Mouse (Mus musculus) forebrain, embryonic 13.5 days (tissue): Measurements from ENCODE around the gene Angptl8. TPM values are rescaled to one million over a fixed set of nuclear protein-coding genes. Genes with fewer than 3 reads are reported as not detected.
"Not testable (repeated sequence)": the region's sequence is repeated elsewhere in the genome, so short reads cannot be mapped to it uniquely, and the experiment has no call there.

Source experiments
- ATAC-seq: fragments of 200-750 bp; cut with Nextera tagmentation; 2 replicates; pipeline ENCODE4 v1.8.0; 2017
- H3K27ac ChIP-seq: fragments of 300-500 bp; sonication (generic); 2 replicates; pipeline ENCODE4 v1.5.1; 2015; ENCODE audit warnings: inconsistent platforms, mild to moderate bottlenecking, moderate library complexity
- H3K27me3 ChIP-seq: fragments of 300-500 bp; sonication (generic); 2 replicates; pipeline ENCODE4 v1.6.1; 2015; ENCODE audit warnings: mild to moderate bottlenecking, inconsistent platforms
- H3K36me3 ChIP-seq: fragments of 300-500 bp; sonication (generic); 2 replicates; pipeline ENCODE4 v1.6.1; 2015; ENCODE audit warnings: mild to moderate bottlenecking, inconsistent platforms; ENCODE audit not compliant: poor library complexity, severe bottlenecking
- H3K4me1 ChIP-seq: fragments of 300-500 bp; sonication (generic); 2 replicates; pipeline ENCODE4 v1.6.1; 2015; ENCODE audit warnings: inconsistent platforms
- H3K4me2 ChIP-seq: fragments of 300-500 bp; sonication (generic); 2 replicates; pipeline ENCODE4 v1.6.1; 2015; ENCODE audit warnings: inconsistent platforms, mild to moderate bottlenecking, moderate library complexity
- H3K4me3 ChIP-seq: fragments of 300-500 bp; sonication (generic); 2 replicates; pipeline ENCODE4 v1.5.1; 2015; ENCODE audit warnings: mild to moderate bottlenecking, inconsistent platforms
- H3K9ac ChIP-seq: fragments of 300-500 bp; sonication (generic); 2 replicates; pipeline ENCODE4 v1.6.1; 2015; ENCODE audit warnings: mild to moderate bottlenecking, inconsistent platforms
- H3K9me3 ChIP-seq: fragments of 300-500 bp; sonication (generic); replicated peaks from 2 replicates; pipeline ENCODE4 v1.6.1; 2016; ENCODE audit warnings: inconsistent platforms
- WGBS: fragments of 180-500 bp; shearing (Covaris S2); methylation state at CpG from one replicate; pipeline ENCODE4 v1.1.7; 2015; 5-methylcytosine and 5-hydroxymethylcytosine counted together
- polyA plus RNA-seq: library from polyadenylated mRNA; unstranded; fragments of >200 nt; fragmentation: Nextera tagmentation; extraction: Ambion mirVana; gene quantifications from 2 replicates; pipeline ENCODE4 v1.2.1, GENCODE M21; 2015

Gene Angptl8
- 0.21 TPM in 1 of 2 replicates, not detected in the other for polyA plus RNA-seq

DNA sequence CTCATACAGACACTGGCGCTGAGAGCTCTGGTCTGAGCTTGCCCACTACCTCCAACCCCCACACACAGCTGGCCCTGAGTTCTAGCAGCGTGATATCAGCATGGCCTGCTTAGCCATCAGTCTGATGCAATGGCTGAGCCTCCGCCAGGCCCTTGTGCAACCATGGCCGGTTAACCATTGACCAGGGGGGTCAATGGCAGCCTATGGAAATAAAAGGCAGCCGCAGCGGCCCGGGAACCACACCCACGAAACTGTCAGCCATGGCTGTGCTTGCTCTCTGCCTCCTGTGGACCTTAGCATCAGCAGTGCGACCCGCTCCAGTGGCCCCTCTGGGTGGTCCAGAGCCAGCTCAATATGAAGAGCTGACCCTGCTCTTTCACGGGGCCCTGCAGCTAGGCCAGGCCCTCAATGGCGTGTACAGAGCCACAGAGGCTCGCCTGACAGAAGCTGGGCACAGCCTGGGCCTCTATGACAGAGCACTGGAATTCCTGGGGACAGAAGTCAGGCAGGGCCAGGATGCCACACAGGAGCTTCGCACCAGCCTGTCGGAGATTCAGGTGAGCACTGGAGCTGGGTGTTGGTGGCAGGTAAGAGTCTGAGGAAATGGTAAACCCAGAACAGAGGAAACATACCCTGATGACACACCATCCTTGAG is at the start of gene Angptl8:
Gene Angptl8, plus strand, starts transcription at position 253 of the 655 bp plus-strand sequence.
- H3K27ac ChIP-seq, result no peak within 1 kb of the TSS
- no peak within 1 kb of the TSS for H3K4me3 ChIP-seq
- WGBS, result 87% methylated on average over 15 of the region's 15 CpGs
- no peaks in the 10 kb centered on the region for H3K27me3 ChIP-seq
- no peaks in the 10 kb centered on the region for H3K9me3 ChIP-seq
- H3K4me1 ChIP-seq, result no peaks in the 10 kb centered on the region
- no peak within 1 kb of the TSS for H3K4me2 ChIP-seq
- no peaks in the 10 kb centered on the region for H3K36me3 ChIP-seq
- H3K9ac ChIP-seq, result no peak within 1 kb of the TSS
- ATAC-seq, result no peak

DNA sequence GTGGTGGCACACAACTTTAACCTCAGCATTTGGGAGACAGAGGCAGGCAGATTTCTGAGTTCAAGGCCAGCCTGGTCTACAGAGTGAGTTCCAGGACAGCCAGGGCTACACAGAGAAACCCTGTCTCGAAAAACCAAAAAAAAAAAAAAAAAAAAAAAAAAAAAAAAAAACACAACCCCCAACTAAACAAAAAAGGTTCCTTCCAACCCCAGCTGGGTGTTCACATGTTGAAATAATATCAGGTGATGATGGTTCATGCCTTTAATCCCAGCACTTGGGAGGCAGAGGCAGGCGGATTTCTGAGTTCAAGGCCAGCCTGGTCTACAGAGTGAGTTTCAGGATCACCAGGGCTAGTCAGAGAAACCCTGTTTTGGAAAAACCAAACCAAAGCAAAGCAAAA is 49.0 kb upstream of the Angptl8 start:
- H3K9ac ChIP-seq, H3K4me3 ChIP-seq, H3K4me2 ChIP-seq, H3K27me3 ChIP-seq, H3K27ac ChIP-seq, H3K9me3 ChIP-seq, H3K36me3 ChIP-seq, ATAC-seq, H3K4me1 ChIP-seq: not testable (repeated sequence)
- WGBS, result 75% methylated on average over 2 of the region's 2 CpGs

DNA sequence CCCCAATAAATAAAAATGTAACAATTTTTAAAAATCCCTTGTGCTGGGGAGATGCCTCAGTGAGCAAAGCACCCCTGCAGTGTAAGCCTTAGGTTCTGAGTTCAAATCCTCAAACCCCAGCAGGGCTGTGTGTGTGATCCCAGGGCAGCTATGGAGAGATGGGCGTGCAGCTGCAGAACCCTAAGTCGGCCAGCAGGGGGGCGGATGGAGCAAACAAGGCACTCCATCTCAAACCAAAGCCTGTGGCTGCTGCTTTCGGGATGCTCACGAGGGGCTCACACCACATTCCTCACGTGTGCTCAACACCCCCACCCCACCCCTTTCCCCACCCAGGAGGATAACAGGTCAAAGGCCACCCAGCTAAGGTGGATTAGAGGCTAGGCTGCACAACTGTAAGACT is 48.4 kb upstream of the Angptl8 start:
- Histone ChIP-seq H3K9ac (no peak overlapping the region), H3K4me1 (peaks cover 2% of the 10 kb centered on the region; the same call in 1 of the 2 replicates), H3K36me3 (no peaks in the 10 kb centered on the region), H3K9me3 (no peaks in the 10 kb centered on the region), H3K4me2 (no peak overlapping the region), H3K27me3 (no peaks in the 10 kb centered on the region), H3K4me3 (no peak overlapping the region), H3K27ac (no peak overlapping the region)
- 2% methylated on average over 6 of the region's 6 CpGs for WGBS
- ATAC-seq, result peak; percentile 75; the same call in 1 of the 2 replicates

DNA sequence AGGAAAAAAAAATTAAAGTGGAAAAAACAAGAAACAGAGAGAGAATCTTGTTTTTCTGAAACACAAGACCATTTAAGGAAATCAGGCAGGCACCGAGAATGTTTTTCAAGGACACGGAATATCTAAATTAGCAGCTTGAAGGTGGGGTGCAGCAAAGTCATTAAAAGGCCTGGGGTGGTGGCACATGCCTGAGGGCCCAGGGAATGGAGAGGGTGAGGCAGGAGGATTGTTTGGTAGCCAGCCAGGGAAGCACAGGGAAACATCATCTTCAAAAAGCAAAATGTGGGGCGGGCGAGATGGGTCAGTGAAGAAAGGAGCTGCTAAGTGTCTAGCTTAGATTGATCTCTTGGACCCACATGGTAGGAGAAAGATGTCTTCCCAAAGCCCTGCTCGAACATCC is 47.7 kb upstream of the Angptl8 start:
- no peak overlapping the region for H3K4me3 ChIP-seq
- no peak overlapping the region for H3K9ac ChIP-seq
- no peak overlapping the region for H3K27ac ChIP-seq
- H3K27me3 ChIP-seq, result no peaks in the 10 kb centered on the region
- H3K9me3 ChIP-seq, result no peaks in the 10 kb centered on the region
- WGBS, result 86% methylated on average over 5 of the region's 5 CpGs
- no peak for ATAC-seq
- H3K4me1 ChIP-seq, result peaks cover 9% of the 10 kb centered on the region
- no peaks in the 10 kb centered on the region for H3K36me3 ChIP-seq
- no peak overlapping the region for H3K4me2 ChIP-seq

DNA sequence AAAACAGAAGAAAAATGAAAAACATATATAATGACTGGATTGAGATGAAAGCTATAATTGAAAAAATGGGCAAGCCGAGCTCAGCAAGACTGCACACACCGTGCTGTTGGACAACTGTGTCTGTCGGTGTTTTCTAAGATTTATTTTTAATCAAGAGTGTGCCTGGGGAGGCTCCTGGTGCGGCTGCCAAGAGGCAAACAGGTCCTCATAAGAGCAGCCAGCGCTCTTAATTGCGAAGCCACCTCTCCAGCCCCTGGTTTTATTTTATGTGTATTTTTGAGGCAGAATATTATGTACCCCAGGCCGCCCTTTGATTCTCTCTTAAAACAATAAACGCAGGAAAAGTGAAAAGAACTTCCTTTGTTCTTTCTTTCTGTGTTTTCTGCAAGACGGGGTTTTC is 47.1 kb upstream of the Angptl8 start:
- no peak overlapping the region for H3K9ac ChIP-seq
- no peak overlapping the region for H3K4me2 ChIP-seq
- H3K9me3 ChIP-seq, result no peaks in the 10 kb centered on the region
- no peaks in the 10 kb centered on the region for H3K36me3 ChIP-seq
- 88% methylated on average over 9 of the region's 9 CpGs for WGBS
- no peaks in the 10 kb centered on the region for H3K27me3 ChIP-seq
- H3K4me3 ChIP-seq, result no peak overlapping the region
- peaks cover 15% of the 10 kb centered on the region for H3K4me1 ChIP-seq
- ATAC-seq, result no peak
- no peak overlapping the region for H3K27ac ChIP-seq

DNA sequence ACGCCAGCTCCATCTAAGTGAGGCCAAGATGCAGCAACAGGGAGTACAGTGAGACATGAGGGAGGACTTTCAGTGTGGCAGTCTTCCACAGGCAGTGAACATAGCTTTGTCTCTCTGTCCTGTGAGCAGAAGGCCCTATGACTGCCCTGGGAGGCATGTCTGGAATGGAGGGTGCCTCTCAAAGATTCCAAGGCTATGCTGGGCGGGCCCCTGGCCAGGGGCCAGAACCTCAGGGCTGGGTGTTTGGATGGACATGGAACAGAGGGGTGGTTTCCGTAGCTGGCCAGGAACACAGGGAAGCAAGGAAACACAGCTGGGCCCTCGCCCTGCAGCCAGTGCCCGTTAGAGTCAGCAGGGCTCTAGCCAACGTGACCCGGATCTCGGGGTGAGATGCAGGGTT is 43.4 kb upstream of the Angptl8 start:
- Histone ChIP-seq H3K4me2 (no peak overlapping the region), H3K9me3 (no peaks in the 10 kb centered on the region), H3K9ac (no peak overlapping the region), H3K27ac (no peak overlapping the region; the same call in 1 of the 2 replicates), H3K4me3 (no peak overlapping the region), H3K36me3 (peaks cover 16% of the 10 kb centered on the region), H3K27me3 (no peaks in the 10 kb centered on the region), H3K4me1 (peaks cover 17% of the 10 kb centered on the region)
- WGBS, result 91% methylated on average over 8 of the region's 8 CpGs
- ATAC-seq, result no peak

DNA sequence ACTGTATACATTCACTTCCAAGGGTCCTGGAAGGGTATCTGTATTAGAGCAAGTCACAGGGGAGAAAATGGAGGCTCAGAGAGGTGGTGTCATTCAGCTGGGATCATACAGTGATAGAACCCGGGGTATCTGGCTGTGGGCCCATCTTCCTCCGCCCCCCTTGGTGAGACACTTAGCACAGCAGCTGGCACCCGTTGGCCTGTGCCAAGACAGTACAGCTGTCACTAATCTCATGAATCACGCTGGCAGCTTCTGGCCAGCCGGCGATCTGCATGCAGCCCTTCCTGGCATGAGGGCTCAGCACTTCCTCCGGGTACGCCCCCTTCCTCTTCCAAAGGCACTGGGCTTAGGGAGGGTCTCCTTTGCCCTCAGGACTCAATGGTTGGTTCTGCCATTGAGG is 42.7 kb upstream of the Angptl8 start:
- Histone ChIP-seq H3K9ac (no peak overlapping the region), H3K36me3 (peaks cover 16% of the 10 kb centered on the region), H3K27me3 (no peaks in the 10 kb centered on the region), H3K4me3 (no peak overlapping the region), H3K27ac (peak overlapping the region; percentile 57), H3K4me1 (peaks cover 21% of the 10 kb centered on the region), H3K9me3 (no peaks in the 10 kb centered on the region), H3K4me2 (no peak overlapping the region)
- peak; percentile 75 for ATAC-seq
- 65% methylated on average over 8 of the region's 8 CpGs for WGBS

DNA sequence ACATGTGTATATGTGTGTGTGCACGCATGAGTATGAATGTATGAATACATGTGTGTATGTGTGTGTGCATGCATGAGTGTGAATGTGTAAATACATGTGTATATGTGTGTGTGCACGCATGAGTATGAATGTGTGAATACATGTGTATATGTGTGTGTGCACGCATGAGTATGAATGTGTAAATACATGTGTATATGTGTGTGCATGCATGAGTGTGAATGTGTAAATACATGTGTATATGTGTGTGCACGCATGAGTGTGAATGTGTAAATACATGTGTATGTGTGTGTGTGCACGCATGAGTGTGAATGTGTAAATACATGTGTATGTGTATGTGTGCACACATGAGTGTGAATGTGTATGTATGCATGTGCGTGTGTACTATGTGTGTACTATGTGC is 41.8 kb upstream of the Angptl8 start:
- H3K27me3 ChIP-seq, H3K4me3 ChIP-seq, H3K4me2 ChIP-seq, ATAC-seq, H3K9me3 ChIP-seq, H3K9ac ChIP-seq, H3K27ac ChIP-seq: not testable (repeated sequence)
- 97% methylated on average over 6 of the region's 6 CpGs for WGBS
- Histone ChIP-seq H3K4me1 (peaks cover 27% of the 10 kb centered on the region), H3K36me3 (peaks cover 16% of the 10 kb centered on the region)

DNA sequence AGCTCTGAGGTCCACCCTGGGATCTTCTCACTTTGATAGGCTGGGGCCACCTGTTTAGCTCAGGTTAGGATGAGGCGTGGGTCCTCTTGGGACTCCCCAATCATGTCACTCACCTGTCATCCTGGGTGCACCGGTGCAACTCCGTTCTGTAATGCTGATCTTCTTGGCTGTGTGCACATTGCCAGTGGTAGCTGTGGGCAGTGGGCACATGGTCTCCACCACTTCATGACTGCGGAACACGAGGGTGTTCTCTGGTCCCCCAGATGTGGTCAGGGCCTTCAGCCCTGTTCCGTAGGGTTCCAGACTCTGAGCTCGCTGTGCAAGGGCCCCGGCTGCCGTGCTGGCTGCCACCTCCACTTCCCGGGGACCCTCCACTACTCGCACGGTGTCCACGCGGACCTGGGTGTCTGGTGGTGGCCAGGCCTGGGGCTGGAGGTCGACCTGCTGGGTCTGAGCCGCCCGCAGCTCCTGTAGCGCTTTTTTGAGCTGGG is 40.9 kb upstream of the Angptl8 start:
- no peak overlapping the region for H3K4me2 ChIP-seq
- H3K27ac ChIP-seq, result no peak overlapping the region
- H3K36me3 ChIP-seq, result peaks cover 16% of the 10 kb centered on the region
- no peak overlapping the region for H3K9ac ChIP-seq
- no peak for ATAC-seq
- no peaks in the 10 kb centered on the region for H3K27me3 ChIP-seq
- no peak overlapping the region for H3K4me3 ChIP-seq
- peaks cover 30% of the 10 kb centered on the region for H3K4me1 ChIP-seq
- 93% methylated on average over 18 of the region's 18 CpGs for WGBS
- no peaks in the 10 kb centered on the region for H3K9me3 ChIP-seq

DNA sequence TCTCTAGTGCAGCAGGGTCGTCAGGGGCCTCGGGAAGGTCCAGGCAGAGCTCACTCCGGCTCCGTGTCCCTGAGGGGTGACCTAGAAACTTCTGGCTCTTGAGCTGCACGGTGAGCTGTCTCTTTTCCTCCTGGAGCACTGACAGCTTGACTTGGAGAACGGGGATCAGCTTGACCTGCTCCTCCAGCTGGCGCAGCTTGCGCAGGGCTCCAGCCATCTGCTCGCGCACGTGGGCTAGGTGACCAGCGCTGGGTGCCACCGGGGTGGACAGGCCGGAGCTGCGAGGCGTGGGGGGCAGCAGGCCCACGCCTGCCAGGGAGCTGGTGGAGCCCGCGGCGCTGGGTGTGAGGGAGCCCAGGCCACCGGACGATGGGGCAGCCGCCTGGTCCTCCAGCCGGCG is 40.4 kb upstream of the Angptl8 start:
- Histone ChIP-seq H3K27me3 (no peaks in the 10 kb centered on the region), H3K9me3 (no peaks in the 10 kb centered on the region), H3K4me3 (no peak overlapping the region), H3K36me3 (peaks cover 16% of the 10 kb centered on the region), H3K9ac (no peak overlapping the region), H3K27ac (no peak overlapping the region), H3K4me2 (no peak overlapping the region), H3K4me1 (peaks cover 30% of the 10 kb centered on the region)
- WGBS, result 96% methylated on average over 25 of the region's 25 CpGs
- ATAC-seq, result no peak

DNA sequence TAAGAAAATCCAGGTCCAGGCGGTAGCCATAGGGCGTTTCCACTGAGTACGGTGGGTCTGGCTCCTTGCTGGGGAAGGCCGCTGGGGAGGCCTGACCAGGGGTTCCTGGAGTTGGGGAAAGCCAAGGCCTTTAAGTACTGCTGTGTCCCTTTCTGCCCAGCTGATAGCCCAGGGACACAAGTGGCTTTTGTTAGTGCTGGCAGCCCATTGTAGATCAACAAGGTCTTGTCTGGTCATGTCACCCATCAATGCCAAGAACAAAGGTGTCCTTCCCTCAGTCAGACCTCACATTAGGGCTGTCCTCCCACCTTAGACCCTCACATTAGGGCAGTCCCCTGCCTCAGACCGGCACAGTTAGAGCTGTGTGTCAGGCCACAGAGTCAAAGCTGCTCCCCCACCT is 39.7 kb upstream of the Angptl8 start:
- H3K9ac ChIP-seq, result no peak overlapping the region
- no peak overlapping the region for H3K4me3 ChIP-seq
- H3K36me3 ChIP-seq, result peaks cover 16% of the 10 kb centered on the region
- no peak overlapping the region for H3K27ac ChIP-seq
- H3K4me2 ChIP-seq, result no peak overlapping the region
- no peaks in the 10 kb centered on the region for H3K27me3 ChIP-seq
- H3K4me1 ChIP-seq, result peaks cover 30% of the 10 kb centered on the region
- WGBS, result 81% methylated on average over 5 of the region's 5 CpGs
- no peak for ATAC-seq
- no peaks in the 10 kb centered on the region for H3K9me3 ChIP-seq

DNA sequence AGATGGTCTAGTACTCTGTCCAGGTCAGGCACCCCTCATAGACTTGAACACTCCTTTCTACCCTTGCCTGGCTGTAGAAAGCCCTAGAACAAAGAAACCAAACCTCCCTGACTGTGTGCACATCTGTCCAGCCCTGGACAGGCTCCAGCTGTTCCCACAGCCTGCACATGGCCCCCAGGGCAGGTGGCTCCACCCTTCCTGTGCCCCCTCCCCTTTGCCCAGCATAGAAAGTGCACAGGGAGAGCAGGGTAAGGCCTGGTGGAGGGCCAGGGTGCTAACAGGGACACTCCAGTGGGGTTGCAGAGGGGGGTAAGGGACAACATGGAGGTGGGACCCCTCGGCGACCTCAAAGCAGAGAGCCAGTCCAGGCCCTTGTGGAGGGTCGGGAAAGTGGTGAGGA is 39.1 kb upstream of the Angptl8 start:
- no peak overlapping the region for H3K9ac ChIP-seq

DNA sequence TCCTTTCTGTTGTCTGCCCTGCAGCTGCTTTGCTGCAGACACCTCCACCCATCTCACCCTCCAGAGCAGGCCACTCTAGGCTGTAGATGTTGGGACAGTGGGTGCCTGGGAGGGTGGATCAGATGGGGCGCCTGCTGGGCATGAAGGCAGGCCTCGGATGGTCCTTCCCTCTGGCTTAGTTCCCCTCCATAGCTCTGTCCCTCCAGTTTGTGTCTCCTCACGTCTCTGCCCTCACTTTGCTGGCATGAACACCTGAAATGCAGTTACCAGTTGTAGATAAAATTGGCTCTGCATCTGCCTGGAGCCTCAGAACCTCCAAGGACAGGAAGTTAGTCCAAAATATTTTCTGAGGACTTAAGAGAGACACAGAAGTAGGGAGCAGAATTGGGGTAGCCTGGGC is 38.4 kb upstream of the Angptl8 start:
- H3K4me3 ChIP-seq, result no peak overlapping the region
- H3K9ac ChIP-seq, result no peak overlapping the region
- ATAC-seq, result no peak
- H3K27me3 ChIP-seq, result no peaks in the 10 kb centered on the region
- peaks cover 28% of the 10 kb centered on the region for H3K4me1 ChIP-seq
- 70% methylated on average over 3 of the region's 3 CpGs for WGBS
- no peaks in the 10 kb centered on the region for H3K9me3 ChIP-seq
- peaks cover 16% of the 10 kb centered on the region for H3K36me3 ChIP-seq
- no peak overlapping the region for H3K27ac ChIP-seq
- H3K4me2 ChIP-seq, result no peak overlapping the region; the same call in 1 of the 2 replicates

More for the DNA sequence above, 39.1 kb upstream of the Angptl8 start:
- Histone ChIP-seq H3K4me2 (no peak overlapping the region), H3K4me3 (no peak overlapping the region), H3K36me3 (peaks cover 16% of the 10 kb centered on the region), H3K9me3 (no peaks in the 10 kb centered on the region), H3K4me1 (peaks cover 30% of the 10 kb centered on the region), H3K27ac (no peak overlapping the region), H3K27me3 (no peaks in the 10 kb centered on the region)
- WGBS, result 80% methylated on average over 3 of the region's 3 CpGs
- ATAC-seq, result no peak
